Mouse (Mus musculus) cerebellum, adult 2 months (tissue): ENCODE measurements around the gene Stim2.

ENCODE experiments used
- CTCF ChIP-seq: fragments of 200-500 bp; IDR thresholded peaks from 2 replicates; pipeline ENCODE4 v1.5.1; 2011; ENCODE audit warnings: low read depth, mild to moderate bottlenecking, control low read depth, low read length, moderate library complexity, borderline replicate concordance; ENCODE audit not compliant: insufficient read depth
- POLR2A ChIP-seq: fragments of 200-500 bp; IDR thresholded peaks from 2 replicates; pipeline ENCODE4 v1.6.1; 2011; ENCODE audit warnings: low read length, control low read depth, borderline replicate concordance; ENCODE audit not compliant: insufficient read depth

DNA sequence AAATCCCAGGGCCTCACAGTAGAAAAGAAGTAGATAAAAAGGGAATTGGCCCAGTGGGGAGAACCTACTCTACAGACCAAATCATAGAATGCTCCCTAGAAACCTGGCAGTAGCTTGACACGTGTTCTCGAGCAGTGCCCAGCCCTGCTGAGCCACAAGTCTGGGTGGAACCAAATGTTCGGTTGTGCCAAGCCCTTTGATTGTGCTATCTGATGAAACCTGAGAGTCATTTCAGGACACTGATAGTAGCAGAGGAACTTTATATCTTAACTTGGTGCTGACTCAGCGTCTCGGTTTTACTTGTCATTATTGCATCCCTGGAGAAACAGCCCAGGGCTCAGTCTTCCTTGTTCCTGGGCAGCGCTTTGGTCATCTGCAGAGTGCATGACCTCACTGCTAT, 61.7 kb downstream of the Stim2 start:
- TF ChIP-seq CTCF (no peak), POLR2A (no peak)
